Mouse (Mus musculus) testis, postnatal 14 days (tissue): Measurements from ENCODE around the gene Kcnc3.

Experiments used
- DNase-seq: peaks from one replicate; pipeline ENCODE4 v3.0.0; 2021; ENCODE audit warnings: low spot score

The Kcnc3 gene

GRCm38 (mm10) chr7:44590402-44591347 lies at the start of gene Kcnc3:
TSS of gene Kcnc3 (plus strand) at chr7:44590664.
- DNase-seq, result peak; percentile 91

GRCm38 (mm10) chr7:44542555-44542954 lies 47.9 kb upstream of the Kcnc3 start:
- DNase-seq, result no peak

- no peak for DNase-seq
Observed at GRCm38 (mm10) chr7:44543071-44543470, 47.4 kb upstream of the Kcnc3 start.

GRCm38 (mm10) chr7:44546274-44546673 lies 44.2 kb upstream of the Kcnc3 start:
- no peak for DNase-seq

- no peak for DNase-seq
Observed at GRCm38 (mm10) chr7:44547041-44547440, 43.4 kb upstream of the Kcnc3 start.

- DNase-seq, result no peak
Observed at GRCm38 (mm10) chr7:44547725-44548124, 42.7 kb upstream of the Kcnc3 start.

GRCm38 (mm10) chr7:44548497-44549087 lies 41.9 kb upstream of the Kcnc3 start, which contains the start of gene Pold1:
TSS of gene Pold1 (minus strand) at chr7:44548849.
- peak; percentile 98 for DNase-seq

- no peak for DNase-seq
Observed at GRCm38 (mm10) chr7:44549621-44550408, 40.6 kb upstream of the Kcnc3 start.

GRCm38 (mm10) chr7:44550409-44550678 lies 40.1 kb upstream of the Kcnc3 start:
- no peak for DNase-seq

GRCm38 (mm10) chr7:44551301-44551700 lies 39.2 kb upstream of the Kcnc3 start:
- DNase-seq, result no peak

- DNase-seq, result no peak
Observed at GRCm38 (mm10) chr7:44551731-44552130, 38.7 kb upstream of the Kcnc3 start.

GRCm38 (mm10) chr7:44552141-44552908 lies 38.1 kb upstream of the Kcnc3 start:
- DNase-seq, result no peak

GRCm38 (mm10) chr7:44553196-44553764 lies 37.2 kb upstream of the Kcnc3 start:
- peak; percentile 92 for DNase-seq

GRCm38 (mm10) chr7:44553826-44554225 lies 36.6 kb upstream of the Kcnc3 start, which contains the start of gene Nr1h2:
TSS of gene Nr1h2 (minus strand) at chr7:44553951.
- DNase-seq, result peak; percentile 96

- no peak for DNase-seq
Observed at GRCm38 (mm10) chr7:44557629-44558028, 32.8 kb upstream of the Kcnc3 start.

- peak; percentile 71 for DNase-seq
Observed at GRCm38 (mm10) chr7:44560435-44561400, 29.7 kb upstream of the Kcnc3 start.

GRCm38 (mm10) chr7:44563284-44563683 lies 27.2 kb upstream of the Kcnc3 start:
- no peak for DNase-seq

GRCm38 (mm10) chr7:44564486-44564885 lies 26.0 kb upstream of the Kcnc3 start:
- DNase-seq, result no peak

- DNase-seq, result no peak
Observed at GRCm38 (mm10) chr7:44565414-44565813, 25.1 kb upstream of the Kcnc3 start.

- DNase-seq, result no peak
Observed at GRCm38 (mm10) chr7:44568803-44569202, 21.7 kb upstream of the Kcnc3 start.
